Mouse (Mus musculus): ENCODE measurements at regions not wholly inside any gene's neighbourhood (a gene's known extent, or its start where the extent isn't known, plus 50 kb on each side); places are given as distances from the start of the nearest gene placed in this dataset.

DNA sequence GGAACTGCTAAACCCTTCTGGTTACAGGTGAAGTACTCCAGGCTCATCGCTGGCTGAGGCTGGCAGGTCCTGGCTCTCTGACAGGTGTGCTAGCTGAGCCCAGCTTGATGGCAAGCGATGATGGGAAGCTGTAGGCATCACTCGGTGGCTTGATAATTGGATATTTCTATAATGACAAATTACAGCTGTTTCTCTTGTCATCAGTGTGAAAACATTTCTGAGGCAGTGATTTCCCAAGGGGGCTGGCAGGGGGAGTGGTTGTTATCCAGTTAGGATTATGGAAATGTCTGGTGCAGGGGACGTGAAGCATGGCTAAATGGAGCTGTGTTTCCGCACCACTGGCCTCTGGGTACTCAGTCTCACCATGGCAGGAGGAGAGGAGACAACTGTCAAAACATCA lies 123.0 kb upstream of the Eif4g2 start:
- no peak overlapping the region for H3K4me3 ChIP-seq
- H3K9ac ChIP-seq, result no peak overlapping the region
- WGBS, result 62% methylated on average over 5 of the region's 5 CpGs
- H3K4me1 ChIP-seq (replicated peaks), result no peaks in the 10 kb centered on the region
- H3K36me3 ChIP-seq, result no peaks in the 10 kb centered on the region
- H3K27ac ChIP-seq (ENCODE audit: poor library complexity, severe bottlenecking), result no peak overlapping the region
- ATAC-seq (ENCODE audit: insufficient number of reproducible peaks, low FRiP score), result no peak
- H3K9me3 ChIP-seq (replicated peaks), result peaks cover 18% of the 10 kb centered on the region
- H3K4me2 ChIP-seq, result no peak overlapping the region
- H3K27me3 ChIP-seq (replicated peaks), result no peaks in the 10 kb centered on the region

DNA sequence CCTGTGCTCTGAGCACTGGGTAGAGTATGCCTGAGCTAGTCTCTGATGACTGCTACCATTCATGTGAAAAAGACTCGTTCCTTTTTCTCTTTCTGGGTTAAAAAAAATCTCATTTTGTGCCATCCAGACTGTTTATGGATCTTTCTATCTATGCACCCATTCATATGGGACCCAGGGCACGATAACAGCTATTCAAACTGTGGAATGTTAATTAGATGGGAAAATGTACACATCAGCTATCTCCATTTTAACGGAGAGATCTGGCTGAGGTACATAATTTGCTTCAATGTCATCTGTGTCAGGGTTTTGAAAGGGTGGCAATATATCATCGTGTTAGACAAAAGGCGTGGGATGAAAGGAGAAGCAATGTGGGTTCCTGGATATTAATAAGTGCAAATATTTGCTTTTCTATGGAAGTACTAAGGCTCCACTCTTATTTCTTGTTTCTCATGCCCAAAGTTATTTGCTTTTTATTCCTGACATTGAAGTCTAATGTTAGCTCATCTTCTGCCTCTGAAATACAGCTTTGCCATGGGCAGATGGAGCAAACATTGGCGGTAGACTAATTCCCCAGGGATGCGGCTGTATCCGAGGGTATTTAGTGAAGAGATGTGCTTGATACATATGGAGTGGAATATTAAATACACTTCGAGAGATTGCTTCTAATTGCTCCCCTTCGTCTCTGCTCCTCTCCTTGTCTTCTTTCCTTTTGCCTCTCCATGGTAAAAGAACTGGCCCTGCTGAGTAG lies 116.0 kb upstream of the Eif4g2 start:
- Histone ChIP-seq H3K4me2 (no peak overlapping the region), H3K36me3 (no peaks in the 10 kb centered on the region), H3K9me3 (replicated peaks) (peaks cover 18% of the 10 kb centered on the region), H3K4me1 (replicated peaks) (0 out of 2 replicates have a peak, but pooled peaks cover 3% of the 10 kb centered on the region), H3K4me3 (no peak overlapping the region), H3K27ac (ENCODE audit: poor library complexity, severe bottlenecking) (no peak overlapping the region), H3K9ac (no peak overlapping the region), H3K27me3 (replicated peaks) (no peaks in the 10 kb centered on the region)
- ATAC-seq (ENCODE audit: insufficient number of reproducible peaks, low FRiP score), result no peak
- 76% methylated on average over 10 of the region's 10 CpGs for WGBS

DNA sequence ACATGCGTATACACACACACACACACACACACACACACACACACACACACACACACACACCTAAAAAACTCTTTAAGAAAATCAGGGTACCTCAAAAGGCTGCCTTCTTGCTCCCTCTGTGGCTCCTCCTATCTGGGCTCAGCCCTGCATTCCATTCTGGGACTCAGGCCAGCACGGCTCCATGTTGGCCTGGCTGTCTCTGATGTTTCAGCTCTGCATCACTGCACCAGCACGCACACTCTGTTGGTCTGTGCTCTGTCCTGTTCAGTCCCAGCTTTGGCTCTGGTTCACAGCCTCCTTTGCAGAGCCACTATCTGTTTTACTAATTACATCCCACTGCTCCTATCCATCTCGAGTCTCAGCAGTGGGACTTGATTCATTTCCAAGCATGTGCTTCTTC lies 108.8 kb upstream of the Eif4g2 start:
- Histone ChIP-seq H3K4me1 (replicated peaks) (peaks cover 5% of the 10 kb centered on the region; the same call in 1 of the 2 replicates), H3K9me3 (replicated peaks) (no peaks in the 10 kb centered on the region), H3K9ac (no peak overlapping the region), H3K4me2 (no peak overlapping the region), H3K27me3 (replicated peaks) (no peaks in the 10 kb centered on the region), H3K4me3 (no peak overlapping the region), H3K36me3 (no peaks in the 10 kb centered on the region), H3K27ac (ENCODE audit: poor library complexity, severe bottlenecking) (no peak overlapping the region)
- WGBS, result 43% methylated on average over 4 of the region's 4 CpGs
- peak; percentile 59; the same call in 1 of the 2 replicates for ATAC-seq (ENCODE audit: insufficient number of reproducible peaks, low FRiP score)

DNA sequence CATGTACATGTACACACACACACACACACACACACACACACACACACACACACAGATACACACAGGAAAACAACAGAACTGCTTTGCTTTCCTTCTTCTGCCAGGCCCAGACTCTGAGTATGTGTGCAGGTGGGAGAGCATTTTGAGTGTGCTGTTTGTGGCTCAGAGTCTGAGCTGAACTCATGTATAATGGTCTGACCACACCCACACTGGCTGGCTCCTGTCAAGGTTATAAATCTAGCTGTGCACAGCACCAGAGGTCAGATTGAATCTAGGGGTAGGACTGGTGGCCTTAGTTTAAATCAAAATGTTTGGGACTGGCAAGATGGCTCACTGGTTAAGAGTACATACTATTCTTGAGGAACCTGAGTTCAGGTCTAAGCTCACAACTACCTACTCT lies 108.4 kb upstream of the Eif4g2 start:
- Histone ChIP-seq H3K4me3 (no peak overlapping the region), H3K9ac (no peak overlapping the region), H3K27ac (ENCODE audit: poor library complexity, severe bottlenecking) (no peak overlapping the region), H3K9me3 (replicated peaks) (no peaks in the 10 kb centered on the region), H3K36me3 (no peaks in the 10 kb centered on the region), H3K4me1 (replicated peaks) (peaks cover 7% of the 10 kb centered on the region; the same call in 1 of the 2 replicates), H3K4me2 (no peak overlapping the region), H3K27me3 (replicated peaks) (no peaks in the 10 kb centered on the region)
- no peak for ATAC-seq (ENCODE audit: insufficient number of reproducible peaks, low FRiP score)

DNA sequence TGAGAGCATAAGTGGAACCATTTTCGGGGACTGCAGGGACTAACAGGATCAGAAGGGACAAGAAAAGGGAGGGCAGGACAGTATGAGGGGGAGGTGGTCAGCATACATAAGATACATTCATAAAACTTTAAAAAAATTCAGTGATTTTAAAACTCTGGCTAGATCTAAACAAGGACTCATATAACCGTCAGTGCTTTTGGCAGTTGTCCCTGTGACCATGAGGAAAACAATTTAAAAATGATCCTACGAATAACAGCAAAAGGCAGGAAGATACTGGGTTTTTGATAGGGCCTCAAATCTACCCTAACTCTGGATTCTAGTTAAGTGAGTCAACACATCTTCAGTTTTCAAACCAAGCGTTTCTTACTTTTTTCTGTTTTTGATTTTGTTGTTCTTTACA lies 106.9 kb upstream of the Eif4g2 start:
- no peak overlapping the region for H3K27ac ChIP-seq (ENCODE audit: poor library complexity, severe bottlenecking)
- no peak overlapping the region for H3K9ac ChIP-seq
- peaks cover 19% of the 10 kb centered on the region for H3K4me1 ChIP-seq (replicated peaks)
- H3K9me3 ChIP-seq (replicated peaks), result no peaks in the 10 kb centered on the region
- H3K27me3 ChIP-seq (replicated peaks), result no peaks in the 10 kb centered on the region
- no peak for ATAC-seq (ENCODE audit: insufficient number of reproducible peaks, low FRiP score)
- no peaks in the 10 kb centered on the region for H3K36me3 ChIP-seq
- 82% methylated on average over 4 of the region's 4 CpGs for WGBS
- H3K4me3 ChIP-seq, result no peak overlapping the region
- no peak overlapping the region for H3K4me2 ChIP-seq

DNA sequence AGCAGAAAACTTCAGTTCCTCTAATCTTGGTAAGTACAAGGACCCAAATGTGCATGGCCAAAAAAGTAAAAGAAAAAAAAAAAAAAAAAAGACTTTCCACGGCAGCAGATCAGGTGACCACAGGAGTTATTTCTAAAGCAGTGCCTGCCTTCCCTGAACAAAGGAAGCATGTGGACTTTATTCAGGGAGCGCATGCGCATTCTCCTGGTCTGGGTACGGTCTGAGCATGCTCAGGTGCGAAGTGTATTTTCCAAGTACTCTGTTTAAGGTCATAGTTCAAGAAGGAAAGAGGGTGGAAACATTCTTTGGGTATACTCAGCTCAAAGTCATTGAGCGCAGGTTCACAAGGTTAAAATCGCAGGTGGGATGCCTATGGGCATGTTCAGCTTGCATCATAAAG lies 103.1 kb upstream of the Eif4g2 start:
- no peak overlapping the region for H3K4me3 ChIP-seq
- H3K36me3 ChIP-seq, result no peaks in the 10 kb centered on the region
- ATAC-seq (ENCODE audit: insufficient number of reproducible peaks, low FRiP score), result no peak
- no peak overlapping the region for H3K9ac ChIP-seq
- 81% methylated on average over 7 of the region's 7 CpGs for WGBS
- no peak overlapping the region for H3K4me2 ChIP-seq
- no peaks in the 10 kb centered on the region for H3K27me3 ChIP-seq (replicated peaks)
- H3K4me1 ChIP-seq (replicated peaks), result peaks cover 24% of the 10 kb centered on the region
- no peak overlapping the region; the same call in 1 of the 2 replicates for H3K27ac ChIP-seq (ENCODE audit: poor library complexity, severe bottlenecking)
- H3K9me3 ChIP-seq (replicated peaks), result no peaks in the 10 kb centered on the region

DNA sequence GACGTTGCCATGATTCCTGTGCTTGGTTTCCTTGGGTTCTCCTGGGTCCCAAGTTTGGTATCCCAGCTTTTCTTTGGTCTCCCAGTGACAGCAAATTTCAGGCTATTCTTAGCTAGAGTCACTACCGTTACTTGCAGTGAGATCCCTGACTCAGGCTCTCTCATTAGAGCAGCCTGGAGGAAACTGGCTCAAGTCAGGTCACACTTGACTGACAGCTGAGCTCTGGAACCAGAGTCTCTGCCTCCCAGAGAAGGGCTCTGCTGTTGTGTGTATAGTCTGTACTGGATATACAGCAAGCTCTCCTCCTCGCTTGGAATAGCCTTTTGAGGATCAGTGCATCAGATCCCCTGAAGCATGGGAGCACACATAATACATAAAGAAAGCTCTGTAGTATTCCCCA lies 100.7 kb upstream of the Eif4g2 start:
- 38% methylated on average over 3 of the region's 3 CpGs for WGBS
- no peak overlapping the region for H3K4me2 ChIP-seq
- H3K4me1 ChIP-seq (replicated peaks), result peaks cover 42% of the 10 kb centered on the region
- H3K36me3 ChIP-seq, result no peaks in the 10 kb centered on the region
- peak overlapping the region; percentile 65 for H3K27ac ChIP-seq (ENCODE audit: poor library complexity, severe bottlenecking)
- H3K9ac ChIP-seq, result no peak overlapping the region
- H3K4me3 ChIP-seq, result no peak overlapping the region
- no peak for ATAC-seq (ENCODE audit: insufficient number of reproducible peaks, low FRiP score)
- no peaks in the 10 kb centered on the region for H3K27me3 ChIP-seq (replicated peaks)
- H3K9me3 ChIP-seq (replicated peaks), result no peaks in the 10 kb centered on the region

DNA sequence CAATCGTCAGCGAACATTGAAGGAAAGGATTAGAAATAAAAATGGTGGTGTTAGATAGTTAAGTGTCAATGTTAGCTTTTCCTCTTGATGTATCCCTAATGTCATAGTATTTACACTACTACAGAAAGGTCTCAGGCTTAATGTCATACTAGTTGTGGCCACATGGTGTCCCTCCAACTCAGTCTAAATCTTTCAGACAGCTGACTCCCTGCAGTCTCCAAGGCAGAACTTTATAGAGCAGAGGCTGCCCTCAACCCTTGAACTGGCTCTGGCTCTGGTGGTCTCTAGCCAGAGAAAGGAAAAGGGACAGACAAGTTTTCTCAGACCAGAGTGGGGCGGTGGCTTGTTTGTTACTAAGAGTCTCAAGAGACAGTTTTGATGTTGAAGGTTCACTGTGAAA lies 99.5 kb upstream of the Eif4g2 start:
- no peaks in the 10 kb centered on the region for H3K27me3 ChIP-seq (replicated peaks)
- 39% methylated on average over 3 of the region's 3 CpGs for WGBS
- H3K36me3 ChIP-seq, result no peaks in the 10 kb centered on the region
- no peaks in the 10 kb centered on the region for H3K9me3 ChIP-seq (replicated peaks)
- H3K4me2 ChIP-seq, result no peak overlapping the region
- no peak overlapping the region for H3K4me3 ChIP-seq
- H3K4me1 ChIP-seq (replicated peaks), result peaks cover 42% of the 10 kb centered on the region
- ATAC-seq (ENCODE audit: insufficient number of reproducible peaks, low FRiP score), result no peak
- no peak overlapping the region for H3K9ac ChIP-seq
- no peak overlapping the region for H3K27ac ChIP-seq (ENCODE audit: poor library complexity, severe bottlenecking)

DNA sequence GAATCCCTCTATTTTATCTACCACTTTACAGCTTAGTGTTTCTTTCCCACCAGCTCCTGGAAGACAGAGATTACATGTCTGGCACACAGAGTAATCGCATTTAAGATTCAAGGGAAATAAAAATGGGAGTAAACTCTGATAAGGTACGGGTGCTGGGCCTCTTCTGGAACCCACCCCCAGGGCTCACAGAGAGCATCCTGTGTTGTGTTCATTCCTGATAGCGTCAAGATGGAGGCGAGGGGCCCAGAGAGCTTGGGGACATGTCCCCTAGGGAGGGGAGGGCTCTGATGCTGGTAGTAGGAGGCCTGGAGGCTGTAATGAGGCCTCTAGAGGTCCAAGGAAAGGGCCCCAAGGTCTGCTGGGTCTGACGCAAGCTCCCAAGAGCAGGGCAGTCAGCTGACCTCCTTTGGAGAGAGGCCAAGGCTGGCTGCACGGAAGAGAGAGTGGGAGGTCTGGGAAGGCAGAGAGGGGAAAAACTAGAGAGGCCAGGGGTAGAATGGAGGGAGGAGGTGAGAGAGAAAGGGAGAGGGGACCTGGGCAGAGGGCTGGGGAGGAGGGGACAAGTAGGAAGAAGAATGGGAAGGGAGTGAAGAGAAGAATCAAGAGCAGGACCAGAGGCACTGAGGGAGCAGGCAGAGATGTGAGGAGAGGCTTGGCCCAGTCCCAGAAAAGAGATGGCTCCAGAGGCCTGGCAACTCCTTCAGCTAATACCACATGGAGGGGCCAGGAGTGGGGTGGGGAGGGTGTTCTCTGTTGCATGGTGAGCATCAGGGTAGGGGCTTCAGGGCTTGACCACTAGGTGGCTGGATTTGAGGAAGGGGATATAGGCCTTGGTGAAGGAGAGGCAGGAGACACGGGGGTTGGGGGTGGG lies 96.8 kb upstream of the Eif4g2 start:
- H3K4me2 ChIP-seq, result peak overlapping the region; percentile 30; the same call in 1 of the 2 replicates
- peaks cover 27% of the 10 kb centered on the region for H3K4me1 ChIP-seq (replicated peaks)
- H3K27ac ChIP-seq (ENCODE audit: poor library complexity, severe bottlenecking), result peak overlapping the region; percentile 85
- no peaks in the 10 kb centered on the region for H3K27me3 ChIP-seq (replicated peaks)
- no peaks in the 10 kb centered on the region for H3K36me3 ChIP-seq
- peak; percentile 88 for ATAC-seq (ENCODE audit: insufficient number of reproducible peaks, low FRiP score)
- H3K4me3 ChIP-seq, result no peak overlapping the region
- no peaks in the 10 kb centered on the region for H3K9me3 ChIP-seq (replicated peaks)
- WGBS, result 23% methylated on average over 7 of the region's 7 CpGs
- H3K9ac ChIP-seq, result peak overlapping the region; percentile 38; the same call in 1 of the 2 replicates

DNA sequence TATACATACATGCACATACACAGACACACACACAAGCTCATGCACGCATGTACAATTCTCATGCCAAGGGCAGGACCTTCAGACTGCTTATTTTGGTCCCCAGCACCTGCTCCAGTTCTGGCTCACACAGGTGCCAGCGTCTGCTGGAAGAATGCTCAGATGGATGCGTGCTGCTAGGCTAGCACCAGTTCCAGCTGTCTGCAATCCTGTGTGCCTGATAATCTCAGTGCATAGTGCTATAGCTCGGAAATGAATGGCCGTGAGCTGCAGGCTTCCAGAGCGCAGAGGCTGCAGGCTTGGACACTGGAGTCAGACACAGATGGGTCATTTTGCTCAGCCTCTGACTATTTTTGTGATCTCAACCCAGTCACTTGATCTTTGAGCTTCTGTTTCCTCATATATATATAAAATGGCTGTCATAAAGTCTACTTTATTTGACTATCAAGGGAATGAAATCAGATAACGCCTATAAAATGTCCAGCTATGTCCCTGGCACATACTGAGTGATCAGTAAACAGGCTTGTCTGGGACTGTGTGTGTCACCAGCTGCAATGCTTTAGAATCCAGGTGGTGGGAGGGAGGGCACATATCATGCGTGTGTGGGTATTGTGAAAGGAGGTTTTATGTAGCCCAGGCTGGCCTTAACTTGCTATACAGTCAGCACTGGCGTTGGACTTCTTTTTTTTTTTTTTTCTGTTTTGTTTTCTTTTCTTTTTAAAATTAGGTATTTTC lies 91.7 kb upstream of the Eif4g2 start:
- 76% methylated on average over 9 of the region's 9 CpGs for WGBS
- Histone ChIP-seq H3K4me2 (no peak overlapping the region), H3K4me1 (replicated peaks) (peaks cover 8% of the 10 kb centered on the region), H3K36me3 (no peaks in the 10 kb centered on the region), H3K9me3 (replicated peaks) (no peaks in the 10 kb centered on the region), H3K9ac (no peak overlapping the region), H3K27ac (ENCODE audit: poor library complexity, severe bottlenecking) (no peak overlapping the region), H3K27me3 (replicated peaks) (no peaks in the 10 kb centered on the region), H3K4me3 (no peak overlapping the region)
- ATAC-seq (ENCODE audit: insufficient number of reproducible peaks, low FRiP score), result no peak

DNA sequence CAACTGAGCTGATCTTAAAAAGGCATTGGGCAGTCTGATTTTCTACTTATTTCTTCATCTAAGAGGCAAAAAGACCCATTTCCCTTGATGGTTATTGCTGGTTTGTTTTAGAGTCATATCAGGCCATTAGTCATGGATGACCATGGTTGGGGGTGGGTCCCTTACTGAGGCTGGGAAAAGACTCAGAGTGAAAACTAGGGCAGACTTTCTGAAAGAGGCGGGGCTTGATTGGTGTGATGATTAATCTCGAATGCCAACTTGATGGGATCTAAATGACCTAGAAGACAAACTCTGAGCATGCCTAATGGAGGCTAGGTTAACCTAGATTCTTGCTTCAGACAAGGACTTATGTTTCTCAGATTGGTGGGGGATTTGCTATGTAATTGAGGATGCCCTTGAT lies 89.2 kb upstream of the Eif4g2 start:
- Histone ChIP-seq H3K27ac (ENCODE audit: poor library complexity, severe bottlenecking) (no peak overlapping the region), H3K36me3 (no peaks in the 10 kb centered on the region), H3K9me3 (replicated peaks) (no peaks in the 10 kb centered on the region), H3K9ac (no peak overlapping the region), H3K27me3 (replicated peaks) (no peaks in the 10 kb centered on the region), H3K4me1 (replicated peaks) (0 out of 2 replicates have a peak, but pooled peaks cover 2% of the 10 kb centered on the region), H3K4me2 (no peak overlapping the region), H3K4me3 (no peak overlapping the region)
- no peak for ATAC-seq (ENCODE audit: insufficient number of reproducible peaks, low FRiP score)
- 83% methylated on average over 2 of the region's 2 CpGs for WGBS
